Mouse (Mus musculus) MN1 (cell line): ENCODE measurements at regions not wholly inside any gene's neighbourhood (a gene's known extent, or its start where the extent isn't known, plus 50 kb on each side); places are given as distances from the start of the nearest gene placed in this dataset.
A peak's percentile ranks its signal among the peaks of the same experiment; 100 is the strongest.

ENCODE experiments used
- DNase-seq: peaks from one replicate; pipeline ENCODE4 v3.0.0-alpha.2; 2016; ENCODE audit warnings: low spot score

DNA sequence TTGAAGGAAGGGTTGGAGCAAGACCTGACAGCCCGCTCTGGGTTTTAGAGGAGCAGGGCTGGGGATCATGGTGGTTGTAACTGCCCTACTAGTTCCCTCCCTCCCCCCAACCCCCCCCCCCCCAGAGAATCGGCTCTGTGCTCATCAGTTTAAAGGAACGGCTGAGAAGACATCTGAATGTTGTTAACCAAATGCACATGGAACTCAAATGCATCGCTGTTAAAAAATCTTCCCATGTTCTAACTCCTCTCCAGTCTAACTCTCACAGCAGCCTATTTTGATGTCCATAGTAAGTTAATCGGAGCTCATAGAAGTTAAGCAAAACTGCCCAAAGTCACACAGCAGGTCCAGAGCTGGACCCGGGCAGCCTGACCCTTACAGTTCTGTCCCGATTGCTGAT lies 143.1 kb downstream of the Vegfa start:
- DNase-seq, result no peak

DNA sequence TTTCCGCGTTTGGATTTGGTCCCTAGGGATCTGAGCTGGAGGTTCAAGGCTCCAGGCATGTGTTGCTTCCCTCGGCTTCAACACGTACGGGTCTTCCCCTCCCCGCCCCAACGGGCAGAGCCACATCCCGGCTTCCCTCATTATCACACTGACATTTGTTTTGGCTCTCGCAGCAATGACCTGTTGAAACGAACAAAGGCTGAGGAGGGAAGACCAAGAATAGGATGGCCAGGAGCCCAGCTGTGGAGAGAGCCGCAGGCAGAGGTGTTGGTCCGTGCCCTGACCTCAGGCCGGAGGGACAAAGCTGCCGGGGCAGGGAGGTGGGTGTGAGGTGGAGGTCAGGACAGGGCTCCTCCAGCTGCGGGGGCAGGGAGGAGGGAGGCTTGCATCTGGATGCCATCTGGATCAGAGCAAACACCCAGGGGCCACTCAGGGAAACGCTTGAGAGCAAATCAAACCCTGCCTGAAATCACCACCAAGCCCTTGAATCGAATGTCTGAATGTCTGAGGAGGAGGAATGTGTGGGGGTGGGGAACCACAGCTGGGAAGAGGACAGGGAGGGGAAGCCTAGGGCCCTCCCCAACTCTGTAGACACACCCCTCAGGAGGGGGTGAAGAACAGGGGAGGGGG lies 145.6 kb downstream of the Vegfa start:
- DNase-seq, result no peak

- no peak for DNase-seq
These were observed 146.5 kb downstream of the Vegfa start for GRCm38 (mm10) chr17:45885461-45886336.

DNA sequence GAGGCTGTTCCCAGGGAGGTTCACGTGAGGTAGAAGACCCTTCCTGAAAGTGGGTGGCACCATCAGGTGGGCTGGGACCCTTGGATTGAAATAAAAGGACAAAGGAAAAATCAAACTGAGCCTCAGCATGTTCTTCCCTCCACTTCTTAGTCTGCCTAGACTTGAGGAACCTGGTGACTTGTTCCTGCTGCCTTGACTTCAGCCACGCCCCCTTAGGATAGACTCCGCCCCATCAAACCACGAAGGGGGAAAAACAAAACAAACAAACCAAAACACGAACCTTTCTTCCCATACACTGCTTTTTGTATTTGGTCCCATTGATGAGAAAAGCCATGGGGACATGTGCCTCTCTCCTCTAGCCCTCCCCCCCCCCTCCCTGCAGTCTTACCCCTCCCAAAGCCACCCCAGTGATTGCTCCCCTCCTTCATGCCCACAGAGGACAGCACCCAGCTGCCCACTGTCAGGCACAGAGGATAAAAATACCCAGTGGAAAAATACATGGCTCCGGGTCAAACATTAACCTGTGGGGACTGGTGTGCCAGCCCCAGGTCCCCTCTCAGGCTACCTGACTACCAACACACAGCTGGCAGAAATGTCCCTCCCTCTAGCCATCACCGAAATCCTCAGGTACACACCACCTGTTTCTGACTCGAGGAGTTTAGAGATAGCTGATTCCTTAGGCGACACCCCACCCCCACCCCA lies 148.0 kb downstream of the Vegfa start:
- no peak for DNase-seq

DNA sequence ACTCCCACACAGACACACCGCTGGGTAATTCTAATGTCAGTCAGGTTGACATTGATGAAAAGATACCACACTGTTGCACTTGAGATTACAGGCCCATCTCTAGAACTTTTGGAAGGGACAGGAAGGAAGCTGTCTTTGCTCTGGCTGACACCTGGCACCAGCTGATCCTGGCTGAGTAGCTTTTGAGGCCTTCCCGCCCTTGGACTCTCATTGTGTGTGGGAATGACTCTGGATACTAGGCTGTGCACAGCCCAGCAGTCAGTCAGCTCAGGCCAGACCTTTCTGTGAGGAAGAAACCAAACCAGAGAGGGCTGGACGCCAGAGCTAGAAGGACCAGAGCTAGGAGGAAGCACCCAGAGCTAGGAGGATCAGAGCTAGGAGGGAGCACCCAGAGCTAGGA lies 149.0 kb upstream of the 1600014C23Rik start:
- no peak for DNase-seq

DNA sequence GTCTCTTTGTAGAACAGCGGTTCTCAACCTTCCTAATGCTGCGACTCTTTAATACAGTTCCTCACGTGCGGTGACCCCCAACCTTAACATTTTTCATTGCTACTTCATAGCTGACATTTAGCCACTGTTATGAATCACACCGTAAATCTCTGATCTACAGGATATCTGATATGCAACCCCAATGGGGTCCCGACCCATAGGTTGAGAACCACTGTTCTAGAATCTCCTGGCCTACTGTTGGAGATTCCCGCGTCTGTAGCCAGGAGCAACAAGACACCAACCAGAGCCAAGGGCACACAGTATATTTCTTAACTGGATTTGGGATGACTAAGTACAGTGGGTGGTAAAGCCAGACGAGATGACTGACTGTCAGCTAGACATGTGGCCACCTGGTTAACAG lies 147.6 kb upstream of the 1600014C23Rik start:
- DNase-seq, result no peak

GRCm38 (mm10) chr17:45880761-45881160 lies 147.1 kb upstream of the 1600014C23Rik start:
- no peak for DNase-seq

GRCm38 (mm10) chr17:45879478-45880250 lies 146.0 kb upstream of the 1600014C23Rik start:
- peak; percentile 62 for DNase-seq

- no peak for DNase-seq
These were observed 144.8 kb upstream of the 1600014C23Rik start for GRCm38 (mm10) chr17:45878394-45878793.

DNA sequence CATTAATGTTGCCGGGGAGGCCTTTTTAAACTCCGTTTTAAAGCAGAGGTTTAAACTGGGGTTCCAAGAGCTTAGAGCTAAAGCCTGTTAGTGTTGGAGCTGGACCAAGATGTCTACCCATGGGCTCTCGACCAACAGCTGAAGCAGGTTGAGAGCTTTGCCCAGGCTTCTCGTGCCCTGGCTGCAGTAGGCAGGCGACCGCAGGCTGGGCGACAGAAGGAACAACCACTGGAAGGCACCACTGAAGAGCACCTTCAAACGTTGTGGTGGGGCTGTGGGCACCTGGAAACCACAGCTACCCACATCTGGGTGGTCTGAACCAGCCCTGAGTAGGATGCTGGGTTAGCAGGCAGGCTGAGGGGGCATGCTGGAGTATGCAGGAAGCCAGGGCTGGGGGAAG lies 141.7 kb upstream of the 1600014C23Rik start:
- no peak for DNase-seq

- no peak for DNase-seq
These were observed 140.4 kb upstream of the 1600014C23Rik start for GRCm38 (mm10) chr17:45873996-45874395.

DNA sequence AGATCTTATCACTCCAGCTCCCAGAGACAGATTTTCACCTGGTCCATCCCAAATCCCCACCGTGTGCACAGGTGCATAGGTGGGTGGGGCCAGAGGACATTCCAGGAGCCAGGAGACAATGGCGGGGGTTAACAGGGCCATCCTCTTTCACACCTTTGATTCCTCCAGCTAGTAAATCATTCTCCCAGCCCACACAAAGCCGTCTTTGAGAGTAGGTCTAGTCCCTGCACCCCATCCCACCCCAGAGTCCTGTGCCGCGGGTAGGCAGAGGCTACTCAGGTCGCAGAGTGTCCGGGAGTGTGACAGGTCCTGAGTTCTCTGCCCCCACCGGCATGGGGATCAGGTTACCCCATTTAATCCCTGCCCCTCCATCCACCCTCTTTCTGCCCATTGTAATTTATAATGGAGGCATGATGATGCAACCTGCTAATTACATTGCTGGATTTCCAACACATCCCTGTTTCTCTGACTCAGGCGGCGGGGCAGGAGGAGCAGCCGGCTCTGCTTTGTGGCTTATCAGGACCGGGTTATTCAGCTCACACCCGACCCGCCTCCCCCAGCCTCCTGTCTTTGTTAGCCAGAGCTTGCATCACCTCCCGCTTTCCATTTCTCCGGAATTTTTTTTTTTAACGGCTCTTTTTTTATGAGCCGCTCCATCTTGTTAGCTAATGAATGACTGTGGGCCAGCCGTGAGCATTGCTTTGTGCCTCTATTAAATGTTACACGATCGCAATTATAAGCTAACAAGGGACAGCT lies 139.7 kb upstream of the 1600014C23Rik start:
- peak; percentile 96 for DNase-seq

DNA sequence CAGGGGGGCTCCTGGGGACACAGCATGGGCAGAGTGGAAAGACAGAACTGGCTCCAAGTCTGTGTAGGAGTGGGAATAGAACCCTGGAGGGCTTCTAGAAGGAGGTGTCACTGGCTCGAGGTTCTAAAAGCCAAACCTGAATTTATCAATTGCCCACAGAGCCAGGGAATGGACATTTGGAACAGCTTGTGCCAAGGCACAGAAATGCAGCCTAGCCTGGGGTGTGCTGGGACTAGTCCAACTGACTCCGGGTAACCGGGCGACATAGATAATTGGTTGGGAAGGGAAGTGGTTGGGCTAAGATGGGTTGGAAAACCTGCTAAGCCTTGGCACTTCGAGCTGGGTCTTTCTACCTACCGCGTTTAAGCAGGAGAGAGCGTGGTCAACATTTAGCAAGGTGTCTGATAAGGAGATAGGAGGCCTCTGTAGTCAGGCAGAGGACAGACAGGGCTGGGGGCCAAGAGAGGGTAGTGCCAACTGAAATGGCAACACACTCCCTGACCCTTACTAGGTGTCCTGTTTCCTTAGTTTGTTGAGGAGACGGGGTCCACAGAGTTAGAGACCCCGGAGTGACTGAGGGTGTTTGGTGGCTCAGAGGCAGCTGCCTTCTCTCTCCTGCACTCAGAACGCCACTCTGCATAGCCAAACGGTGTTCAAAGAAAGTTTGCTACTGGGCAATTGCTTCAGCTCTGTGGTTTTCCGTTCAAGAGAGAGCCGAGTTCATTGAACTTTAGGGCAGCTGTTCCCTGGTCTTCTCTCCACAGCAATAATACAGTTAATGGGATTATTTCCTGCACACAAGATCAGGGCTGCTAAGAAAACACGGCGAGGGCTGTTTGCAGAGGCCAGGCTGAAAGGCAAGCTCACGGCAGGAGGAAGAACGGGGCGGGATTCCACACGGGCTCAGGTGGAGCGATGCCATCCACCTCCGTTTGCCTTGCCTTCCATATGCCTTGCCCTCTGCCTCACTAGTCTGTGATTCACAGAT lies 138.3 kb upstream of the 1600014C23Rik start:
- peak; percentile 88 for DNase-seq

DNA sequence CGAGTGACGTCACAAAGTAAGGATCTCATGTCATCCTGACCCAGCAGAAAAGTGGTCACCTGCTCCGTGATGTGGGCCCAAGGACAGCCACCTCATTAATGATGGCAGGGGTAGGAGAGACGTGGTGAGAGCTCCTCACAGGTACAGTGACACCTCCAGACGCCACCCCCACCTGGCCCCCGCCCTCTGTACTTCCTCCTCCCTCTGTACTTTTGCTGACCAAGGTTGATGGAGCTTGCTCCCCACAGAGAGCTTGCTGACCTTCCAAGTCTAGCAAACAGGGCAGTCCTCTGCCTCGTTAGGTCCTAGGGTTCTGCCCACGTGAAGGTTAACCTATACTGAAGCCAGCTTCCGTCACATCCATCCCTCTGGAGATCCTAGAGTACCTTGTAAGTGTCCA lies 137.4 kb upstream of the 1600014C23Rik start:
- DNase-seq, result no peak

GRCm38 (mm10) chr17:45869014-45869968 lies 135.6 kb upstream of the 1600014C23Rik start:
- DNase-seq, result no peak

GRCm38 (mm10) chr17:45868539-45868938 lies 134.9 kb upstream of the 1600014C23Rik start:
- DNase-seq, result no peak

- peak; percentile 50 for DNase-seq
These were observed 134.1 kb upstream of the 1600014C23Rik start for GRCm38 (mm10) chr17:45867727-45868126.

- DNase-seq, result peak; percentile 90
These were observed 133.4 kb upstream of the 1600014C23Rik start for GRCm38 (mm10) chr17:45866876-45867652.
